Mouse (Mus musculus): ENCODE data around the gene Arl10.
A peak's percentile ranks its signal among the peaks of the same experiment; 100 is the strongest.

Arl10 gene

GRCm38 (mm10) chr13:54616998-54617397 lies 42.2 kb downstream of the Arl10 start:
- DNase-seq (ENCODE audit: low spot score) = no peak

GRCm38 (mm10) chr13:54621155-54621932 lies 46.5 kb downstream of the Arl10 start, which contains the start of gene Faf2:
TSS of gene Faf2 (plus strand) at chr13:54621784.
- peak; percentile 97 for DNase-seq (ENCODE audit: low spot score)

- DNase-seq (ENCODE audit: low spot score) = peak; percentile 71
Measured at GRCm38 (mm10) chr13:54621960-54622521, 47.2 kb downstream of the Arl10 start.

GRCm38 (mm10) chr13:54629128-54629527 lies 54.3 kb downstream of the Arl10 start:
- DNase-seq (ENCODE audit: low spot score) = no peak

Measured in MN1 (cell line).